Mouse (Mus musculus): ENCODE results near the gene Camkmt. TPM values are rescaled to one million over a fixed set of nuclear protein-coding genes. Genes with fewer than 3 reads are reported as not detected.
A peak's percentile ranks its signal among the peaks of the same experiment; 100 is the strongest.

Camkmt gene
- total RNA-seq, 2 experiments from 2014 or later: 2.3 TPM

- DNase-seq: no peak
- intact Hi-C loops (cut with DNase I): no loop called here
Observed at GRCm38 (mm10) chr17:85353191-85353590, 262.8 kb downstream of the Camkmt start.

- intact Hi-C loops (cut with DNase I): no loop called here
- no peak for DNase-seq
Observed at GRCm38 (mm10) chr17:85353636-85354035, 263.3 kb downstream of the Camkmt start.

GRCm38 (mm10) chr17:85355356-85355755, 265.0 kb downstream of the Camkmt start:
- intact Hi-C loops (cut with DNase I): no loop called here

GRCm38 (mm10) chr17:85361006-85361405, 270.7 kb downstream of the Camkmt start:
- no peak for DNase-seq
- intact Hi-C loops (cut with DNase I): no loop called here

More at GRCm38 (mm10) chr17:85355356-85355755, 265.0 kb downstream of the Camkmt start:
- no peak for DNase-seq

GRCm38 (mm10) chr17:85367319-85367718, 277.0 kb downstream of the Camkmt start:
- DNase-seq: no peak
- intact Hi-C loops (cut with DNase I): no loop called here

- intact Hi-C loops (cut with DNase I): no loop called here
- no peak for DNase-seq
Observed at GRCm38 (mm10) chr17:85368776-85369175, 278.4 kb downstream of the Camkmt start.

GRCm38 (mm10) chr17:85372076-85372475, 281.7 kb downstream of the Camkmt start:
- intact Hi-C loops (cut with DNase I): no loop called here
- peak; percentile 6 to 13 for DNase-seq

GRCm38 (mm10) chr17:85372523-85372922, 282.2 kb downstream of the Camkmt start:
- DNase-seq: no peak
- intact Hi-C loops (cut with DNase I): no loop called here

- intact Hi-C loops (cut with DNase I): no loop called here
- DNase-seq: no peak
Observed at GRCm38 (mm10) chr17:85374100-85374833, 283.9 kb downstream of the Camkmt start.

GRCm38 (mm10) chr17:85374834-85375176, 284.5 kb downstream of the Camkmt start:
- intact Hi-C loops (cut with DNase I): no loop called here
- no peak for DNase-seq

- intact Hi-C loops (cut with DNase I): no loop called here
Observed at GRCm38 (mm10) chr17:85375523-85375922, 285.2 kb downstream of the Camkmt start.

GRCm38 (mm10) chr17:85377496-85377895, 287.1 kb downstream of the Camkmt start:
- no peak for DNase-seq
- intact Hi-C loops (cut with DNase I): no loop called here

More at GRCm38 (mm10) chr17:85375523-85375922, 285.2 kb downstream of the Camkmt start:
- DNase-seq: no peak

- intact Hi-C loops (cut with DNase I): no loop called here
- DNase-seq: no peak
Observed at GRCm38 (mm10) chr17:85379101-85379500, 288.7 kb downstream of the Camkmt start.

GRCm38 (mm10) chr17:85381578-85382223, 291.3 kb downstream of the Camkmt start:
- intact Hi-C loops (cut with DNase I): no loop called here
- no peak for DNase-seq

- peak in 1 of 2 experiments; percentile 9 for DNase-seq
- intact Hi-C loops (cut with DNase I): no loop called here
Observed at GRCm38 (mm10) chr17:85382344-85382743, 292.0 kb downstream of the Camkmt start.

GRCm38 (mm10) chr17:85382906-85383305, 292.6 kb downstream of the Camkmt start:
- intact Hi-C loops (cut with DNase I): no loop called here
- DNase-seq: no peak

GRCm38 (mm10) chr17:85393091-85393890, 302.9 kb downstream of the Camkmt start:
- intact Hi-C loops (cut with DNase I): no loop called here
- no peak for DNase-seq

GRCm38 (mm10) chr17:85393891-85394321, 303.6 kb downstream of the Camkmt start:
- intact Hi-C loops (cut with DNase I): no loop called here
- DNase-seq: no peak

GRCm38 (mm10) chr17:85395502-85395901, 305.1 kb downstream of the Camkmt start:
- intact Hi-C loops (cut with DNase I): no loop called here
- DNase-seq: peak; percentile 10 to 12

- intact Hi-C loops (cut with DNase I): no loop called here
- no peak for DNase-seq
Observed at GRCm38 (mm10) chr17:85400751-85401150, 310.4 kb downstream of the Camkmt start.

- intact Hi-C loops (cut with DNase I): no loop called here
- DNase-seq: no peak
Observed at GRCm38 (mm10) chr17:85405161-85405560, 314.8 kb downstream of the Camkmt start.
